Mouse (Mus musculus) stomach, postnatal 0 days (tissue): ENCODE measurements at regions not wholly inside any gene's neighbourhood (a gene's known extent, or its start where the extent isn't known, plus 50 kb on each side); places are given as distances from the start of the nearest gene placed in this dataset.

Experiments used
- ATAC-seq: fragments of 200-750 bp; cut with Nextera tagmentation; 2 replicates; pipeline ENCODE4 v1.8.0; 2017; ENCODE audit not compliant: low FRiP score, low TSS enrichment
- DNase-seq: peaks from one replicate; pipeline ENCODE4 v3.0.0-alpha.2; 2016; ENCODE audit warnings: low spot score
- H3K27ac ChIP-seq: fragments of 300-500 bp; sonication (generic); replicated peaks from 2 replicates; pipeline ENCODE4 v1.5.1; 2014; ENCODE audit warnings: mild to moderate bottlenecking, control low read depth
- H3K27me3 ChIP-seq: fragments of 300-500 bp; sonication (generic); 2 replicates; pipeline ENCODE4 v1.6.1; 2014; ENCODE audit warnings: low read length; ENCODE audit not compliant: control insufficient read depth, insufficient read depth
- H3K36me3 ChIP-seq: fragments of 300-500 bp; sonication (generic); 2 replicates; pipeline ENCODE4 v1.6.1; 2014; ENCODE audit warnings: low read length, mixed read lengths; ENCODE audit not compliant: control insufficient read depth, insufficient read depth
- H3K4me1 ChIP-seq: fragments of 300-500 bp; sonication (generic); replicated peaks from 2 replicates; pipeline ENCODE4 v1.6.1; 2014; ENCODE audit warnings: antibody characterized with exemption; ENCODE audit not compliant: control insufficient read depth, insufficient read depth
- H3K4me2 ChIP-seq: fragments of 300-500 bp; sonication (generic); replicated peaks from 2 replicates; pipeline ENCODE4 v1.6.1; 2014; ENCODE audit warnings: low read depth, mild to moderate bottlenecking, control low read depth, moderate library complexity
- H3K4me3 ChIP-seq: fragments of 300-500 bp; sonication (generic); 2 replicates; pipeline ENCODE4 v1.5.1; 2014; ENCODE audit warnings: low read depth, low read length, control low read depth
- H3K9ac ChIP-seq: fragments of 300-500 bp; sonication (generic); 2 replicates; pipeline ENCODE4 v1.6.1; 2014; ENCODE audit warnings: mild to moderate bottlenecking, low read length, control low read depth, mixed read lengths
- H3K9me3 ChIP-seq: fragments of 300-500 bp; sonication (generic); 2 replicates; pipeline ENCODE4 v1.6.1; 2016; ENCODE audit warnings: low read length; ENCODE audit not compliant: control insufficient read depth
- CTCF ChIP-seq: IDR thresholded peaks from 2 replicates; pipeline ENCODE4 v1.5.1; 2016; ENCODE audit warnings: antibody characterized with exemption, low read depth, mild to moderate bottlenecking, moderate library complexity
- EP300 ChIP-seq: optimal IDR thresholded peaks from 2 replicates; pipeline ENCODE3; 2016; ENCODE audit warnings: antibody characterized with exemption
- WGBS: fragments of 180-500 bp; shearing (Covaris S2); extraction: QIAGEN DNeasy Blood & Tissue Kit; methylation state at CpG from one replicate; pipeline ENCODE4 v1.1.7; 2014; 5-methylcytosine and 5-hydroxymethylcytosine counted together

DNA sequence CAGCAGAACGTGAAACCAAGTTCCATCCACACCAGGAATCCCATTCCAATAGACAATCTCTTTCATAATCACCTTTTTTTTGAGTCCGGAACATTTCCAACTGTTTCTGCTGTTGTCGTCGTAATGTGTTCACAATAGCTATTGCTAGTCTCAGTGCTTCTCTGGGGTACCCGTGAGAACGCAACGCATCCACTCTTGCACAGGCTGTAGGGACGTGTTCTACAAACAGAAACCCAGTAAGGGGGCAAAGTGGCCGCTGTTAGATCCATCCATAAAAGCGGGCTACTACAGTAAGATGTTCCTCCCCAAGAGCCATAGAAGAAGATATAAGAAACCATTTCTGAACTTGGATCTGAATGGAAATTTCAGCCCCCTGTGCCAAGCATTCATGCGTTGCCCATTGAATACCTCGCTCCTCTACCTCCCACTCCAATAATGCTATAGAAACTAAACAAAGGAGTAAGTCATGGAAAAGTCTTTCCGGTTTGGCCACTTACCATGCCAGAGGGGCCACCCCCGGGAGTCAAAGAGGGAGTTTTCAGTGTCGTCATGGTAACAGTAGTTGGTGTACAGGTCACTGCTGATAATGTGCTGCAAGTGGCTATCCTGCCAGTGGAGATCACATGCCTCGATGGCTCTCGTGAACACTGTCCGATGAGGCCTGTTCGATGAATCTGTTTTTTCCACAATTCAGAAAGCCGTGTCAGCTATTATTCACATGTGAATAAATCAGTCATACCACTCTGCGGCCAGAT is 300.6 kb upstream of the Smim15 start:
- no peak overlapping the region for H3K4me3 ChIP-seq
- ATAC-seq (peak; percentile 67; the same call in 1 of the 2 replicates), DNase-seq (peak; percentile 63)
- no peaks in the 10 kb centered on the region for H3K4me1 ChIP-seq
- H3K36me3 ChIP-seq = peaks cover 4% of the 10 kb centered on the region; the same call in 1 of the 2 replicates
- 74% methylated on average over 21 of the region's 21 CpGs for WGBS
- no peaks in the 10 kb centered on the region for H3K9me3 ChIP-seq
- no peak overlapping the region for H3K27ac ChIP-seq
- no peak overlapping the region for H3K4me2 ChIP-seq
- H3K9ac ChIP-seq = no peak overlapping the region
- H3K27me3 ChIP-seq = no peaks in the 10 kb centered on the region
- TF ChIP-seq CTCF (no peak), EP300 (no peak)

DNA sequence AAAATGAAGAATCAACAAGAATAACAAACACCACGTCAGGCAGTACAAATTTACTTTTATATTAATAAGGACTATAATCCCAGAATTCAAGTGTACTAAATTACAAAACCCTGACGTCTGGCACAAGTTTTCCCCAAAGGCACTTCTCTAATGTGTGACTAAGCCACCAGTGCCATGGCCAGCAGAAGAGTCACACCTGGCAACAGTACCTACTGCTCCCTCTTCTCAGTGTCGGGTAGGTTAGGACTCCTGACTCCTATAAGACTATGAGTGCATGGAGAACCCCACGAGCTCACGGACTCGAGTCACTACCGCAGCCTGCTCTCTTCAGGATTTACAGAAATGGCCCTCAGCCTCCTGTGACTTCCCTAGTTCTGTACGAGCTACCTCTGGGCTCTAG is 307.7 kb upstream of the Smim15 start:
- 72% methylated on average over 8 of the region's 8 CpGs for WGBS
- Histone ChIP-seq H3K4me2 (no peak overlapping the region), H3K9ac (no peak overlapping the region), H3K27me3 (no peaks in the 10 kb centered on the region), H3K27ac (no peak overlapping the region), H3K4me3 (no peak overlapping the region), H3K36me3 (peaks cover 9% of the 10 kb centered on the region; the same call in 1 of the 2 replicates), H3K9me3 (no peaks in the 10 kb centered on the region), H3K4me1 (no peaks in the 10 kb centered on the region)
- ATAC-seq (no peak), DNase-seq (no peak)
- TF ChIP-seq CTCF (no peak), EP300 (no peak)

DNA sequence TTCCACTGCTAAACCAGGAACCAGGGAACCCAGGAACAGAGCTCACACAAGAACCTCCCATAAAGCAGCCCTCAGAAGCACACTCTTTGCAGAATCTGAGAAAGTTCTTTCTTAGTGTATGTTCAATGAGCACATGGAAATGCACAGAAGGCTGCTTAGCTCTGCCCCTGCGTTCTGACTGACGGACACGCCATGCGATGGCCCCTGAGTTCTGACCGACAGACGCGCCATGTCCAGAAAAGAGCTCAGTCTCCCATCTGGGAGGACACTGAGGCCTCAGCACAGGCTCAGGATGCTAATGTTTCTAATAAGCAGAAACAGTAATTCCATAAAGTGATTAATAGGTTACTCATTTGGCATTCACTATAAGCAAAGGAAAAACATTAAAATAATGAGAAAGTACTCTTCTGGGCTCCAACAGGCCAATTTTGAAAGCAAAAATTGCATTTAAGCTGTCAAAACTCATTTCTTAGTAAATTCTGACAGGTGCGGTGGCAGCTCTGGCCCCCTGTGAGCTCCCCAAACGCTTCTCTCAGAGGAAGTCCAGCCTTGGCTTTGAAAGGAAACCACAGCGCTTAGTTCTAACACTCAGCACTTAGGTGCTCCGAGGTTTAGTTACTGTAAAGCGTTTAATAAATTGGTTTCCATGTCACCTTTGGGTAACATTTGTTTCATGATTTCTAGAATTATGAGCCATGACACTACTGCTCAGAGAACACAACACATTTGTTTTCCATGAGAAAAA is 309.9 kb upstream of the Smim15 start:
- H3K27me3 ChIP-seq = no peaks in the 10 kb centered on the region

DNA sequence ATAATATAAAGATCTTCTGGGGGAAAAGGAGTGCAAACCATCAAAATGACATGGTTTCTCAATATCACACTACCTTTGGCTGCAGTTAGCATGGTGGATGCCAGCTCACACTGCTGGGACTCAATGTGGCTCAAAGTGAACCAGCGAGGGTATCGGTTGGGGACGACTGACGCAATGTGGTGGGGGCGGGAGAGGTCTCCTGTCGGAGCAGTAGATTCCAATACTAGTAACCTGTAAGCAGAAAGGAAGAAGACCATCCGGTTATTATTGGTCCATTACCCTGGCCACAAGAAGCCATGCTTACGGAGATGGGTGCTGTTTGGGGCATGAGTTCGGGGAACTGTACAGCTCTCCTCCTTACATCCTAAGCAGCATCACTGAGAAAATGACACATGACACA is 313.3 kb upstream of the Smim15 start:
- 94% methylated on average over 9 of the region's 9 CpGs for whole genome bisulfite sequencing
- Histone ChIP-seq H3K9ac (no peak overlapping the region), H3K9me3 (no peaks in the 10 kb centered on the region), H3K4me3 (no peak overlapping the region), H3K4me1 (no peaks in the 10 kb centered on the region), H3K27ac (no peak overlapping the region), H3K4me2 (no peak overlapping the region), H3K36me3 (peaks cover 21% of the 10 kb centered on the region), H3K27me3 (no peaks in the 10 kb centered on the region)
- TF ChIP-seq EP300 (no peak), CTCF (no peak)
- DNase-seq = no peak
- ATAC-seq = no peak

More for the DNA sequence above, 309.9 kb upstream of the Smim15 start:
- Histone ChIP-seq H3K9me3 (no peaks in the 10 kb centered on the region), H3K4me3 (no peak overlapping the region), H3K4me2 (no peak overlapping the region), H3K27ac (no peak overlapping the region), H3K4me1 (no peaks in the 10 kb centered on the region), H3K9ac (no peak overlapping the region), H3K36me3 (peaks cover 9% of the 10 kb centered on the region; the same call in 1 of the 2 replicates)
- ATAC-seq (no peak), DNase-seq (no peak)
- WGBS = 89% methylated on average over 12 of the region's 12 CpGs
- TF ChIP-seq CTCF (no peak), EP300 (no peak)

DNA sequence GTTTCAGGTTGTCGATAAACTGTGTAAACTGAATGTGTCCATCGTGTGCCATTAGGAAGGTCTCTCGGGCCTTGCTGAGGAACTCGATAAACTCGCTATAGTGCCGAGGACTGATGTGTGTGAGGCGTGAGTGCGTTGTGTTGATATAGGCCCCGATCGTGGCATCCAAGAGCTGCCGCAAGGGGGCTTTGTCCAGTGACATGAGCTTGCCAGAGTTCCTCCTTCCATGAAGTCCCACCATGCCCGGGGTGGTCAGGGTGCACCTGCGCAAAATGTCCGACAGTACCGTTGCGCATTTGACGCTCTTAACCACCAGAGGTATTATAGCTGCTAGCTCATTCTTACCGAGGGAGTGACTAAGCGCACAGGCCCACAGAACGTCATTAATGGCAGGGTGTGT is 317.8 kb upstream of the Smim15 start:
- no peaks in the 10 kb centered on the region for H3K4me1 ChIP-seq
- ATAC-seq = no peak
- no peak for DNase-seq
- H3K9ac ChIP-seq = no peak overlapping the region
- no peak overlapping the region for H3K4me3 ChIP-seq
- no peak for TF ChIP-seq EP300
- no peak for TF ChIP-seq CTCF
- H3K27me3 ChIP-seq = no peaks in the 10 kb centered on the region
- H3K4me2 ChIP-seq = no peak overlapping the region
- H3K27ac ChIP-seq = no peak overlapping the region
- WGBS = 95% methylated on average over 20 of the region's 20 CpGs
- no peaks in the 10 kb centered on the region for H3K9me3 ChIP-seq
- peaks cover 15% of the 10 kb centered on the region; the same call in 1 of the 2 replicates for H3K36me3 ChIP-seq

DNA sequence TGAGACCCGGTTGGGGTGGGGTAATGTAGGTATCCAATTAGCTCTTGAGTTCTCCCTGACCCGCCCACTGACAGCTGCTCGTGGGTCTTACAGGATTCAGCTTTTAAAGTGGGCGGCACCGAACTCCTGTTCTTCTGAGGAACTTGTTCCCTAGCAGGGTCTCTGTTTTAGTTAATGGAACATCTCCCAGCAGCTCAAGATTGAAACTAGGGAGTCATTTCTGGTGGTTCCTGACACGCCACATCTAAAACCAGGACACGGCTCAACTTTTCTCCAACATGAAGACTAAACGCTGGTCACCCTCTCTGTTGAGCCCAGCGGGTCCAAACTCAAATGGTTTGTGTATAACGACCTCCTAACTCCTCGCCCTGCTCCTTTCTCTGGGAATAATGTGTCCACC is 322.3 kb upstream of the Smim15 start:
- H3K9ac ChIP-seq = no peak overlapping the region
- H3K27ac ChIP-seq = no peak overlapping the region
- ATAC-seq (no peak), DNase-seq (no peak)
- H3K36me3 ChIP-seq = peaks cover 2% of the 10 kb centered on the region; the same call in 1 of the 2 replicates
- TF ChIP-seq CTCF = no peak
- no peak for TF ChIP-seq EP300
- H3K4me3 ChIP-seq = no peak overlapping the region
- WGBS = 88% methylated on average over 11 of the region's 11 CpGs
- H3K4me2 ChIP-seq = no peak overlapping the region
- H3K9me3 ChIP-seq = no peaks in the 10 kb centered on the region
- no peaks in the 10 kb centered on the region for H3K4me1 ChIP-seq
- no peaks in the 10 kb centered on the region for H3K27me3 ChIP-seq
